Mouse (Mus musculus): ENCODE measurements at regions not wholly inside any gene's neighbourhood (a gene's known extent, or its start where the extent isn't known, plus 50 kb on each side); places are given as distances from the start of the nearest gene placed in this dataset.

GRCm38 (mm10) chr10:98349466-98349865 lies 564.7 kb upstream of the Atp2b1 start:
- TF ChIP-seq CTCF (IDR thresholded peaks at IDR 0.05; ENCODE audit: low read depth) (no peak), EP300 (IDR thresholded peaks at IDR 0.05; ENCODE audit: low read depth) (no peak)

Data from heart, postnatal 0 days (tissue).